Mouse (Mus musculus) adrenal gland (tissue): ENCODE results near the gene Trio.

Source experiments
- intact Hi-C: fragments of 180-260 bp; cut with DNase I; formaldehyde crosslinking; loops from one replicate; pipeline ENCODE4 v1.15.1; 2025

Gene Trio

GRCm38 (mm10) chr15:27783092-27783491 lies 242.6 kb downstream of the Trio start:
- intact Hi-C loops, result no loop called here

GRCm38 (mm10) chr15:27782383-27783036 lies 243.1 kb downstream of the Trio start:
- intact Hi-C loops, result no loop called here

- intact Hi-C loops, result no loop called here
Observed at GRCm38 (mm10) chr15:27779827-27780226, 245.8 kb downstream of the Trio start.

- intact Hi-C loops, result no loop called here
Observed at GRCm38 (mm10) chr15:27779398-27779797, 246.2 kb downstream of the Trio start.

GRCm38 (mm10) chr15:27778256-27778655 lies 247.4 kb downstream of the Trio start:
- intact Hi-C loops, result no loop called here

GRCm38 (mm10) chr15:27777455-27778190 lies 248.0 kb downstream of the Trio start:
- intact Hi-C loops, result no loop called here

GRCm38 (mm10) chr15:27774481-27774880 lies 251.2 kb downstream of the Trio start:
- intact Hi-C loops, result no loop called here

GRCm38 (mm10) chr15:27772125-27772627 lies 253.5 kb downstream of the Trio start:
- intact Hi-C loops, result no loop called here

GRCm38 (mm10) chr15:27771581-27771980 lies 254.1 kb downstream of the Trio start:
- intact Hi-C loops, result no loop called here

- intact Hi-C loops, result no loop called here
Observed at GRCm38 (mm10) chr15:27770513-27771196, 255.0 kb downstream of the Trio start.

GRCm38 (mm10) chr15:27761416-27761815 lies 264.2 kb downstream of the Trio start:
- intact Hi-C loops, result no loop called here

GRCm38 (mm10) chr15:27760655-27761054 lies 265.0 kb downstream of the Trio start:
- intact Hi-C loops, result no loop called here

GRCm38 (mm10) chr15:27759890-27760289 lies 265.8 kb downstream of the Trio start:
- intact Hi-C loops, result no loop called here

GRCm38 (mm10) chr15:27758680-27759079 lies 267.0 kb downstream of the Trio start:
- intact Hi-C loops, result no loop called here

- intact Hi-C loops, result no loop called here
Observed at GRCm38 (mm10) chr15:27756426-27756825, 269.2 kb downstream of the Trio start.

GRCm38 (mm10) chr15:27754571-27755260 lies 270.9 kb downstream of the Trio start:
- intact Hi-C loops, result loop anchor here (5.0 kb wide), 1 partner anchor 98 kb away; no protein-coding TSS in a partner anchor

- intact Hi-C loops, result loop anchor here (2.0 to 5.0 kb wide), 2 partner anchors 69 to 98 kb away; no protein-coding TSS in a partner anchor
Observed at GRCm38 (mm10) chr15:27753923-27754322, 271.7 kb downstream of the Trio start.

GRCm38 (mm10) chr15:27752677-27753342 lies 272.8 kb downstream of the Trio start:
- intact Hi-C loops, result loop anchor here (2.0 to 5.0 kb wide), 2 partner anchors 70 to 99 kb away; no protein-coding TSS in a partner anchor

GRCm38 (mm10) chr15:27751612-27752405 lies 273.8 kb downstream of the Trio start:
- intact Hi-C loops, result loop anchor here (2.0 to 5.0 kb wide), 2 partner anchors 71 to 100 kb away; no protein-coding TSS in a partner anchor

- intact Hi-C loops, result no loop called here
Observed at GRCm38 (mm10) chr15:27748739-27749138, 276.9 kb downstream of the Trio start.
